Mouse (Mus musculus): ENCODE results near the gene Rtn1.
"Not testable (repeated sequence)": the region's sequence is repeated elsewhere in the genome, so short reads cannot be mapped to it uniquely, and the experiment has no call there.

Rtn1 gene

DNA sequence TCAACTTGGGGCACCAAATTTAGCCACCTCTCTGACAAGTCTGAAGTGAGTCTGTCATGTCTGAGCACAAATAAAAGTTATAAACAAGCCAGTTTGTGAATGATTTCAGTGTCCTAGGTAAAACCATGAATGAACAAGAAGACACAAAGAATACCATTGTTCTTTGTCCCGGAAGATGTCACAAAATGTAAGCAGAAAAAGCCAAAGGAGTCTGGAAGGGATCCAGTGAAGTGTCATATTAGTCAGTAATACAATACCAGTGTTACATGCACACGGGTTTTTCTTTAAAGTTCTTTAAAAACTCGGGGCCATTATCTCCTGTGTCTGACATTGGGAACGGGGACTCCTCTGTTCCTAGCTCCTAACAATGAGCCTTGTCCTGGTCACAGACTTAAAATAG, 85.1 kb downstream of the Rtn1 start:
- DNase-seq = no peak

- no peak for DNase-seq
These were observed 93.0 kb downstream of the Rtn1 start for GRCm38 (mm10) chr12:72315732-72316465.

GRCm38 (mm10) chr12:72310818-72311217, 98.0 kb downstream of the Rtn1 start:
- no peak for DNase-seq

DNA sequence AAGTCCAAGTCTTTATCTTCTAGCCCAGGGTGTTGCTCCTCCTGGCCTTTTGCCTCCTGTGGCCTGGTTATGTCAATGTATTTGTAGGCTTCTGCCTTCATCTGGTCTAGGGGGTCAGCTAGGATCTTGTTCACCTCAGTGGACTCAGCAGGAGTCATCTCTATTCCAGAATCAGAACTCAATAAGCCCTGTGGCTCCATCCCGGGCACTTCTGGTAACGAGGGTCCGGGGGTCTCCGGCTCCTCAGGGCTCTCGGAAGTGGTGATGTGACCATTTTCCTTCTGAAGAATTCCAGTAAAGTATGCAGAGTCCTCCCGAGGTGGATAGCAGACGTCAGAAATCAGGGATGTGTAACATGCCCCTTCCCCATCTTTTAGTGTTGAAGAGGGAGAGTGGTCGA, 100.3 kb downstream of the Rtn1 start:
- no peak for DNase-seq

GRCm38 (mm10) chr12:72306281-72306680, 102.6 kb downstream of the Rtn1 start:
- DNase-seq = no peak

DNA sequence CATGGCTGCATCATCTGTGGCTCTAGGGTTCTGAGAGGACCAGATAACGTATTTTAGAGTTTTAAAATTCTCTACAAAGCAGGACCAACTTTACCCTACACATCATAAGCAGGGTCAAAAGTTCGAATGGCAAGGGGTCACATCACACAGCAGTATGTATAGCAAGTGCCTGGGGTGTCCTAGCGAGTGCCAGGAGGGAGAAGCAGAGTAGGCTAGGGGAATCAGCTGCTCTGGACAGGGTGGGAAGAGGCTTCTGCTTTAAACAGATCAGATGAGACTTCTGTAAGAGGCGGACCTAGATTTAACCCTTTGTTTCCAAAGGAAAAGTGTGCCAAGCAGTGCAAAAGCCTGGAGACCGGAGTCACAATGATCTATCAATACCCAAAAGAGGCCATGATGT, 103.4 kb downstream of the Rtn1 start:
- no peak for DNase-seq

DNA sequence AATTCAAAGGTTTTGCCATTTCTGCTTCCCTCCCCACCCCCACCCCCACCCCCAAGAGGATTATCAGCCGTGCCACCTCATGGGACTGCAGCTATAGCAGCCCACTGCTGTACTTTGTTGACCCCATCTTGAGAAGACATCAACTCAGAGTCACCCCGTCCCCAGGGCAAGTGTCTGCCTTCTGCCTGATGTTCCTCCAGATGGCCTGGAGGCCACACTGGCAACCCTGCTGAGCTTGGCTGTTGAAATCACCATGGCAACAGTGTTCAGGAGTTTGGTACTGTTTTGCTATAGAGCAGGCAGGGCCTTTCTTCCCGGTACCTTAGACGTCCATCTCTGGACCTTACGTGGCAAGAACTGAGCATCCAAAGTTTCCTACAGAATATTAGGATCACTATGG, 103.9 kb downstream of the Rtn1 start:
- DNase-seq = no peak

DNA sequence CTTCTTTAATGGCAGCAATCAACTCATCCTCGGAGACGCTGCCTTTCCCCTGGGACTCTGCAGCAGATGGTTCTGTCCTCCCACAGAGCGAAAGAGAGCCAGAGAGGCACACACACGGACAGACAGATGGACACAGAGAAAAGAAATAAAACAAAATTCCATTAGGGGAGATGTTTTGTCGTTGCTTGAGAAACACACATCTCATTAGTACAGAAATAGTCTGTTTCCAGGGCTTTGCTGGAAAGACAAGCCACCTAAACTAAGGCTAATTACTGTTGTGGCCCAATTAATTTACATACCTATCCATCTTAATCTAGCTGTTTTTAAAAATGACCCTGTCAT, 104.5 kb downstream of the Rtn1 start:
- no peak for DNase-seq

DNA sequence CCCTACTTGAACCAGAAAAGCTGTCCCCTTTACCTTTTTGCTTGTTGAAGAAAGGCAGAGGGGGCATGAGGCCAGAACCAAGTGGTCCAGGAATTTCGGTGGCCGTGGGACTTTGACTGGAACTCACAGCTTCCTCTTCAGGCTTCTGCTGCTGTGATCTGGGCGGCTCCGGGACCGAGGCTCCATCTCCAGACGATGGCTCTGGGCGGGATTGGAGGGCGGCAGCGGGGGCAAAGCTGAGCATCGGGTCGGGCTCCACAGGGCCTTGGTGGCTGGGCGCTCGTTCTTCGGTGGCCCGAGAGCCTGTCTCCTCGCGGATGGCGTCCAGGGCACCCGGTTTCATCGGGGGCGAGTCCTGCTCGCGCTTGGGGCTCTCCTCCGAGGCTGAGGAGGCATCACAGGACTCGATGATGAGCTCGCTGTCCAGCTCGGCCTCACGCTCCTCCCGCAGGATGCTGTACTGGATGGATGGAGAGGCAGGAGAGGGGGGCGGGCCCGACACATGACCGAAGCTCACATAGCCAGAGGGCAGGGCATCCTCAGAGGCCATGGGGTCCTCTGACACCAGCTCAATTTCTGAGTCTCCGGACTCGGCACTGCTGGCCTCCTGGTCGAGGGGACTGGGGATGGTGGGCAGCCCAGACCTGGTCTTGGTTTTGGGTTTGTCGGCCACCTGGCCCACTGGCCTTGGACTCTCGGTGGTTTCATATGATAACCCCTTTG, 105.1 kb downstream of the Rtn1 start:
- no peak for DNase-seq

GRCm38 (mm10) chr12:72301431-72301830, 107.4 kb downstream of the Rtn1 start:
- no peak for DNase-seq

DNA sequence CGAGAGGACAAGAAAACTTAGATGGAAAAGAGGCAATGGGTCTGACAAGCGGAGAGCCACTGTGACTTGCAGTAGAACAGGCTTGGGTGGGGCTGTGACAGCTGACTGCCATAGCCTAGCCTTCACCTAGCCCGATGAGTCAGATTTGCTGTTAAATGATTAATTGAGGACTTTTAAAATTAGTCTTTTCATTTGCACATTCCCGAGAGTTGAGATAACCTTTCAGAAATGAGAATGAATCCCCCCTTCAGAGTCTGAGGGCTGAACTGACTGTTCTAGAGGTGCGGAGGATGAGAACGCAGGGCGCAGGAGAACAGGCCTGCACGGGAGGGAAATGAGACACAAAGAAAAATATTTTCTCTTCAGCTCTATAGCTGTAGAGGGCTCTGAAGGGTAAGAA, 107.9 kb downstream of the Rtn1 start:
- no peak for DNase-seq

DNA sequence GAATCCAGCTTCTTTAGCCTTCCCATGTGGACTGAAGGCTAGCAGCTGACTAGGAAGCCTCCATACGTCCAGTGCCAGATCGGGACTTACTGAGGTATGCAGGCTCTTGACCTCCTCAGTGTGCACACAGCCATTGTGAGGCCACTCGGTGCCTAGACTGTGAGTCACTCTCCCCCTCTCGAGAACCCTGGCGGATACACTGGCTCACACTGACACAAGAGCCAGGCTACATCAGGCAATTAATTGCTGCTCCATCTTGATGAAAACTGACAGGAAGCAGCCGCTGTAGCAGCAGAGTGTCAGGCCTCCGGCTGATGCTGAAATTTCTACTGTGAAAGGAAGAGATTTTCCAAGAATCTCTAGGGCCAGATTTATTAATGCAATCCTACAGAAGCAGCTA, 110.6 kb downstream of the Rtn1 start:
- peak in 1 of 2 experiments; percentile 10 for DNase-seq

GRCm38 (mm10) chr12:72296552-72296951, 112.3 kb downstream of the Rtn1 start:
- DNase-seq = no peak

DNA sequence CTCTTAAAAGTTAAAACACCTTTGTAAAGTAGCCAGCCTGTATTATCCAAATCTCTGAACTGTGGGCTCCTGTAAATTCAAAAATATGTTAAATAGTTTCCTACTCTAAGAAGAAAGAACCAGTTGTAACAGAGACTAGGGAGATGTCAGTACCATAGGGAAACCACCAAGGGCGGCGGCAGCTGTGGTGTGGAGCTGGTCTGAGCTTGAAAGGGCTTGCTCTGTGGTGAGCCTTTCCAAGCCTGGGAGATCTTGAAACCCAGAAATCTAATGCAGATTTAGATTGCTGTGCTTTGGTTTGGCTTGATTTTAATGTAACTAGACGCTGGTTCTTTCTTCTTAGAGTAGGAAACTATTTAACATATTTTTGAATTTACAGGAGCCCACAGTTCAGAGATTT, 115.7 kb downstream of the Rtn1 start:
- DNase-seq = not testable (repeated sequence)

- DNase-seq = no peak
These were observed 116.3 kb downstream of the Rtn1 start for GRCm38 (mm10) chr12:72292566-72292965.

GRCm38 (mm10) chr12:72291266-72291665, 117.6 kb downstream of the Rtn1 start:
- DNase-seq = no peak

DNA sequence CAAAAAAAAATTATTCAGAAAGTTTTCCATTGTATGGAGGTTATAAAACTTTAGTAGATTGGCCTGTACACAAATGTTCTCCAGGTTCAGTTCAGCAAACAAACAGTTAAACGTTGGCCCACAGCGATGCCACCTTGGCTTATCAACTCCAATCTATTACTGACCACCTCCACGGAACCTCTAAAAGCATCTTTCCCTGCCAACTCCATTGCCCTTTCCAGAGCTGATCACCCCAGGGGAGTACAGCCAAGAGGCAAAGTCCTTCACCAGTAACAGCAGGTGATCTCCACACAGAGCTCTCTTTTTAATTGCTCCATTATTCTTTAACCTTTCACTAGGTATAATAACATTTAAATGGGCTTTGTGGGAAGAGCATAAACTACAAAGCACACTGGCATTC, 120.6 kb downstream of the Rtn1 start:
- no peak for DNase-seq

GRCm38 (mm10) chr12:72287332-72288004, 121.4 kb downstream of the Rtn1 start:
- DNase-seq = no peak

DNA sequence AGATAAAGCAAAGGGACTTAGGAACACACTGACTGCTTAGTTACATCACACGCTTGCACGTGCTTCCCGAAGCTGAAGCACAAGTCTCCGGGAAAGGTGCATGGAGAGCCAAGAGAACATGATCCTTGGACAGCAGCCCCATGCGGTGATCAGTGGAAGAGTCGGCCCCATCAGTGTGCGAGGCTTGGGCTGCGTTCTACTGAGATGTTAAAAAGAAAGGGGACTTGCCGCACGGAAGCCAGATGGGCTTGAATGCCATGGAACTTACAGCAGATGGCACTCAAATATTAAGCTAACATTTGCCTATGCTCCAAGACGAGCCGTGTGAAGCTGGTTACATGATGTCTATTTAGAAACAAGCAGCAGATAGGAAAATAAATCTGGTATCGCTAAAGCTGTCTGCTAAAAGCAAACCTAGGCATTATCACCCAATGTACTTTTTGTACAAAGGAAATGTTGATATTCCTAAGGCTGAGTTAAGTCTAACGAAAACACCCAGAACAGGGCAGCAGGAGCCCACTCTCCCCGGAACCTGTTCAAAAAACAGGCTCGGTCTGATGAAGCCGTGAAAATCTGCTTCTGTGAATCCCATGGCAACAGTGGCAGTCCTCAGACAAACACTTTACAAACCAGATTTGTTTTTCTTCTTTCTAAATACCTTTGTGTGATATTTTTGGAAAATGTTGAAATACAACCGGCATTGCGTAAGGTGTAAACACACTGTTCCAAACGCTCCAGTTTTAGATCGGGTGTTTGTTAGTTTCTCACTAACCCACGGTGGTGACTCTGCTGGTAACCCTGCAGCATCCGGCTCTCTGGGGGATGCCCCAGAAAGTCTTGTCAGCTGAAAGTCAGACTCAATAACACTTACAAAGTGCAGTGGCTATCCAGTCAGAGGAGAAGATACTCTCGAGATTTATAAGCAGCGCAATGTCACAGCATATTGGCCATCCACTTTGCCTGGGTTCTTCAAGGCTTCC, 123.2 kb downstream of the Rtn1 start:
- peak; percentile 6 to 14 for DNase-seq

DNA sequence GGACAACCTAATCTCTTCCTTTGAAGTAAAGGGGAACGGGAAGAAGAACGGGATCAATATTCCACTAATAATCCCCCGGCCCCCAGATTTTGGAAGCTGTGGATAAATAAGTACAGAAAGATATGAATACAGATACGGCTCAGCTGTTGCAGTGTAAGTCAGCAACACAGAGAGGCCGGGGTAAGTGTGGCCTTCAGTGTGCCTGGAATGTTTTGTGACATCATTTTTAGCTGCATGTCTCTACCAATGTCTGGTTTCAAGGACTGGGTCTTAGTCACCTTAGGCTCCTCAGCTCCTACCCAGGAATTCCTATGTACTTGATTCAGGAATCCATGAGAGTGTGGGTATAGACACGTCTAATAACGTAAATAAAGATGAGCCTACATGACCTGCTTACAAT, 124.3 kb downstream of the Rtn1 start:
- DNase-seq = no peak

GRCm38 (mm10) chr12:72279129-72279875, 129.6 kb downstream of the Rtn1 start:
- DNase-seq = no peak

Measured in lung, adult 18-20 months (tissue).